Mouse (Mus musculus): Measurements from ENCODE around the gene Trabd2b.

Trabd2b gene

DNA sequence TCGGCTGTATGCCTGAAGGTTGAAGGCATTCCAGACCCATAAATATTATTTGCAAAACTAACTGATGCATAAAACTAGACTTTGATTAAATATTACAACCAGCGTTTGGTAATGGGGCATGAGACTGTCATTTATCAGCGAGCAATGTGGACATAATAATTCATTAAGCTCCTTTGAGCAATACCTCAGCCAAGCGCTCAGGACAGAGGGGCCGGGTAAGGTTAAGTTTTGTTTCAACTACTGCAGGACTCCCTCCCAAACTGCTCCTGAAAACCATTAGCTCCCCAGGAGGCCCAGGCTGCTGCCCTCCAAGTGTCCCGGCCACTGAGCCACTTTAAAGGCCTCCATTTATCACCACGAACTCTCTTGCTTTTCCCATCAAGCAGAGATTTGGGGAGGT is 93.8 kb downstream of the Trabd2b start:
- no peak for DNase-seq

DNA sequence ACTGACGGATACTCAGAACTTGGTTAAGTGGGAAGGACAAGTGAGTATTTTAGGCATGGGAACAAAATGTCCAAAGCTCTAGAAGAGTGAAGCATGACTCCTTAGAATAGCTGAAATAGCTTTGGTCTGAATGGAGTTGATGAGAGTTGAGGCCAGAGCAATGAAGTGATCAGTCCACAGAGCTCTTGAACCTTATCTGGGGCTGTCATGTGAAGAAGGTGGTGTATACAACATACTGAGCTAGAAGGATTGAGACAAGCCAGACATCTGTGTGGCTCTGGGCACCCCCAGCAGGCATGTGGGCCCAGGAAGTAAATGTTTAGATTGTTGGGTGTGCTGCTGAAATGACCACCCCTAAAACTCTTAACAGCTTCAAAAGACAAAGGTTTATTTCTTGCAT is 94.5 kb downstream of the Trabd2b start:
- no peak for DNase-seq

DNA sequence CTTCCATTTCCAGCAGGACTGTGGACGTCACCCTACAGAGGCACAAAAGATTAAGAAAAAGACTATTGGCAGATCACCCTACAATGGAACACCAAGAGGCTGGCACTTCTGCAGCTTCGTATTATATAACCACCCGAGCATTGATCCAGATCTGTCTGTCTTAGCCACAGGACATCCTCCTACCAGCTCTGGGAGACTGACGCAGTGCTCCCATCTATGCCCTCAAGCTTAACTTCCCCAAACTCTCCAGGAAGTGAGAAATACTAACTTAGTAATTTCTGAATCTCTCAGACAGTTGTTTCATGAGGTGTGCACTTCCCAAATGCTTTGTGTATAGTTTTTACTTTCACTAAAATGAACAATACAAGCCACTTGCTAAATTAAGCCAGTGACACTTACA is 95.1 kb downstream of the Trabd2b start:
- no peak for DNase-seq

DNA sequence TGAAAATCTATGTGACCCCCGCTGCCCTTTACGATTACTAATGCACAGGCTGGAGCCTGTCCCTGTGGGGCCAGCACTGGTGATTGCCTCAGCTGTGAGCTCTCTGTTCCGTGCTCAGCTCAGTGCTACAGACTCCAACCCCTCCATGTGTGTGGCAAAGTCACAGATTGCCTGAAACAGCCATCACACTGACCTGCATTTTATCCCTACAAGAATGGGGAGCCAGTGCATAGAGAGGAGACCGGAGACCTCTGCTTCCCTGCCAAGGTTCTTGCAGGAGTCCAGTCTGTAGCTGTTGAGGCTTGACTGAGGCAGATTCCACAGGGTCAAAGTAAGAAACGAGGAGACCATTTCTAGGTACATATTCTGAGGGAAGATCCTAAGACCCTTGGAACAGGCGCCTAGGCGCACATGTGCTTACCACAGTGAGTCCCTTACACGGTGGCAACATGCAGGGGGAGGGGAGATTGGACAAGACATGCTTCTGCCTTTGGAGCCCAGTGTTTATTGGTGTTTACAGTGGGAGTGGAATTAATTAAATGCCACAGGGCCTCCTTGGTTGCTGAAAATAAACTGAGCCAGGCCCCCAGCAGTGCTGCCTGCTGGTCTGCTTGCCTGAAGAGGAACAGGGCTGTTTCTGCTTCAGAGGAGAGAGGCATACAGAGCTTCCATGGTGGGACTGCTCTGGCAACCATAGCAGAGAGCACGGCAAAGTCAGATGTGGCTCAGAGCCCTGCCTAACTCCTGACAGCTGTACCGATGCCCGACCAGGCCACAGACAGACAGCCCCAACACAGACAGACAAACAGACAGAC is 97.9 kb downstream of the Trabd2b start:
- DNase-seq: no peak

DNA sequence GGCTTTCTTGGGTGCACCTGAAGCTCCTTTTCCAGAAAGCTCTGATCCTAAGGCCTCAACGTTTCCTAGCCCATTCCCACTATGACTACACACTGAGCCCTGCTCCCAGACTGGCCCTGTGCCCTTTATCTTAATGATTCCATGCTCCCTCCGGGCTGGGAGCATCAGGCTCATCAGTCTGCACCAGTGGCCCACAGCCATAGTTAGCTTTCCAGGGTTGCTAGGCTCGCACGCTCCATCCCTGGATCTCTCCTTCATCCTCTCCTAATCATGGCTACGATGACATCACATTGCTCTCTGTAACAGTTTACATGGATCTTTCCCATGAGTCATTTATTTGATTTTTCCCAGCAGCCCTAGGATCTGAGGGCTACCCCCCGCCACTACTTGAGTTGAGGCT is 103.1 kb downstream of the Trabd2b start:
- DNase-seq: no peak

DNA sequence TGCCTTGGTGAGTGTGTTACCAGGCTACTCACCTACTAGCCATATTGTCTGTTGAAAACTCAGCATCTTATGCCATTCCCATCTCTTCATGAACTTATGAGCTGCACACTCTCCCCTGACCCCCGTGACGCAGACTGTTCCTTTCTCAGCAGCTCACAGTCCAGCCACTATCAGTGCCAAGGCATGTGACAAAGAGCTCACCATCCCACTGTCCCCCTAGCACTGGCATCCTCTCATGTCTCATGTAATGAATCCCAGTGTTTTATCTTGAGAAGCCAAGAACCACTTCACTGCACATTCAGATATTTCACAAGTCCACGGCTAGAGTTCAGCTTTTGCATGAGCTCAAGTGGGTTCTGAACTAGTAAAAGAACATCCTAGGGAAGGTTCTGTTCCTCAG is 105.1 kb downstream of the Trabd2b start:
- no peak for DNase-seq

DNA sequence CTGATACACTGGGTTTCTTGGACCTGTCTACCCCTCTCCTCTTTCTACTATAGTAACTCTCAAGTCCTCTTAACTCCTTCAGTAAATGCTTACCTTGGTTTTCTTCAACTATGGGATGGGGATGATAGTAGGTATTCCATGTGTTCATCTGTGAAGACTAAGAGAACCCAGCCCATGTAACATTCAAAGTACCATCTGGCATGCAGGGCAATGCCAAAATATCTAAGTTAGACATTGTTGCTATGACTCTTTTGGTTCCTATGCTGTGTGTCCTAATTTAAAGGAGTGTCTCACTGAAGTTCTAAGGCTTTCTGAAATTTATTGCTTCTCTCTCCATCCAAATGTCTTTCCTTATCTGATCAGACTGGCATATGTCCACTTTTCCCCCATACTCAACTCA is 106.6 kb downstream of the Trabd2b start:
- no peak for DNase-seq

DNA sequence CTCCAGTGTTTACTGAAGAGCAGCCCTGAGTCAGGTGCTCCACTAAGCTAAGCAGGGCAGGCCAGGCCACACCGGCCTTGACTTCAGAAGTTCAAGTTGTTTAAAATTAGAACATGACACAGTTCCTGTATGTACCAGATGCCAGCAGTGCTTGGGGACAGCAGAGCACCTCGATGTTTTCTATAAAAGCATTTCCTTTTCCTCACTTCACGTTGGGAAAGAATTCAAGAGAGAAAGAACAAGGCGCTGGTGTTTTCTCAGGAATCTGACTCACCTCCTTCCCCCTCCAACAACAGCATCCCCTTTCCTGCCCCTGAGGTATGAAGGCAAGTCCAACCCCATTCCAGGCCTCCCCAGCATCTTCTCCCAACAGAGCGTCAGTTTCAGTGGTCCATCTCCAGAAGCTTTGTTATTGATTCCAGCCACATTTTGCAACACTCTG is 108.8 kb downstream of the Trabd2b start:
- no peak for DNase-seq

DNA sequence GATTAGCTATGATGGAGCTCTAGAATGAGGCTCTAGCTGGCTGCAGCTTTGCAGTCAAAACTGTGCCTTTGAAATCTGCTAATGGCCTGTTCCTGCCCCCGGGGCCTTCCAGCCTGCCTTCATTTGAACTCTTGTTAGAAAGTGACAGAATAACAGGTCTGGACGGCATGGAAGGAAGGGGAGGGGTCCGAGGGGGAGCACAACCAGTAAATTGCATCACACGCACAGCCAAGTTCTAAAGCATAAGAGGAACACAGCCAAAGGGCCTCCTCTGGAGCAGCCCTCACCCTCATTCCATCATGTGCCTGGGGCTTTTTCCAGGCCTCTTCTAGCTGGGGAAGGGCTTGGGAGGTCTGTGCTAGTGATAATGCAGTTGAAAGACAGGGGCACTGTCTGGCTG is 110.1 kb downstream of the Trabd2b start:
- no peak for DNase-seq

DNA sequence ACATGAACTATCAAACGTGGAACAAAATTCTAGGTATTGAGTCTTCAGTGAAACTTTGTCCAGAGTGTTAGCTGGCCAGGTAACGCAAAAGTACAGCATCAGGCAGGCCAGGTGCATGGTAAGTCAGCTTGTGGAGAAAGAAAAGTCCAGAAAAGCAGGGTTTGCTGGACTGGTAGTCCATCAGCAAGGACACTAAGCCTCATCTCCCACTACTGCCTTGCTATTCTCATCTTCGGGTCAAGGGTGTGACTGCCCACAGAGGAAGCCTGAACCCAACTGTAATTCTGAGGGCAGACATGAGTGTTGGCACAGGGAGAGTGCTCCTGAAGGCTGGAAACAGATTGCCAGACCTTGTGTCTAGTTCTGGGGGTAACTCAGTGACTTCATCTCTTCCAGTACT is 111.5 kb downstream of the Trabd2b start:
- DNase-seq: no peak

DNA sequence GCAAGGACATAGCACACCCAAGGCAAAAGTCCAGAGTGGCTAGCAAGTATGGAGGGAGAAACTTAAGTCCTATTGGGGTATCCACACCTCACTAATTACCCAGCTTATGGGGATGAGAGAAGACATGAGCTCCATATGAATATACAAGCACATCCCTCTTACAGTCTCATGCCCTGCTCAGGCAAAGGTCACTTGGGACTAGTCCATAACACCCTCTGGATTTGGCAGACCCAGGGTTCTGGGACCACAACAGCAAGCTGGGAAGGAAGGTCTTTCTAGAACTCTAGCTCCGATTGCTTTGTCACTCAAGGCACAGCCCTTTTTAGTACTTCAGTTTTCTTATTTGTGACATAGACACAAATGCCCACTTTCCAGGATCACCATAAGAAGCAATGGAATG is 112.0 kb downstream of the Trabd2b start:
- DNase-seq: no peak

DNA sequence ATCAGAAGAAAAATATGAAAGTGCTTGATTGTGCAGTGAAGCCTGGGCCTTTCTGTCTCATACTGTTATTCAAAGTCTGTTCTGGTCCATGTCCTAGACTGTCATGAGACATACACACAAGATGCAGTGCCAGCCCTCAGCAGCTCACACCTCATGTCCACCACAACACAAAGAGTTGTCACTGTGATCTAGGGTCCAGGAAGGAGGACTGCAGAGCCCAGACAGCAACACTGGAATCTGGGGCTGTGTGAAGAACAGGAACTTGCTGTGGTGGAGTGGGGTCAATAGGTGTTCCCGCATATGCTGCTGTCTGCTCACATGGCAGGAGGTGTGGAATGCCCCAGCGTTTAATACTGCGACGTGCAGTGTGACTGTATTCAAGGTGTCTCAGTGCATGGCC is 112.8 kb downstream of the Trabd2b start:
- DNase-seq: no peak

DNA sequence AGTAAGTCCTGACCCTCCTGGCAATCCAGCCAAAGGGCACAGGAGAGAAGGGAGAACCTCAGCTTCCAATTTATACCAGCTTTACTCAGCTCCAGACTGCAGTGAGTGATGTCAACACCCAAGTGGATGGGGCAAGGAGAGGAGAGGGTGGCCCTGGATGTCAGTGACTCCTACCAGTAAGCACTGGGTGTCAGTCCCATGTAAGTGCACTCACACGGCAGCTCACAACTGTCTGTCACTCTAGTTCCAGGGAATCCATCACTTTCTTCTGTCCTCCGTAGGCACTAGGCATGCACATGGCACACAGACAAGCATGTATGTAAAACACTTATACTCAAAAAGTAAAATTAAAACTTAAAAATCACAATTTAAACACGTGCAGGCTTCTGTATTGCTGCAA is 113.4 kb downstream of the Trabd2b start:
- no peak for DNase-seq

DNA sequence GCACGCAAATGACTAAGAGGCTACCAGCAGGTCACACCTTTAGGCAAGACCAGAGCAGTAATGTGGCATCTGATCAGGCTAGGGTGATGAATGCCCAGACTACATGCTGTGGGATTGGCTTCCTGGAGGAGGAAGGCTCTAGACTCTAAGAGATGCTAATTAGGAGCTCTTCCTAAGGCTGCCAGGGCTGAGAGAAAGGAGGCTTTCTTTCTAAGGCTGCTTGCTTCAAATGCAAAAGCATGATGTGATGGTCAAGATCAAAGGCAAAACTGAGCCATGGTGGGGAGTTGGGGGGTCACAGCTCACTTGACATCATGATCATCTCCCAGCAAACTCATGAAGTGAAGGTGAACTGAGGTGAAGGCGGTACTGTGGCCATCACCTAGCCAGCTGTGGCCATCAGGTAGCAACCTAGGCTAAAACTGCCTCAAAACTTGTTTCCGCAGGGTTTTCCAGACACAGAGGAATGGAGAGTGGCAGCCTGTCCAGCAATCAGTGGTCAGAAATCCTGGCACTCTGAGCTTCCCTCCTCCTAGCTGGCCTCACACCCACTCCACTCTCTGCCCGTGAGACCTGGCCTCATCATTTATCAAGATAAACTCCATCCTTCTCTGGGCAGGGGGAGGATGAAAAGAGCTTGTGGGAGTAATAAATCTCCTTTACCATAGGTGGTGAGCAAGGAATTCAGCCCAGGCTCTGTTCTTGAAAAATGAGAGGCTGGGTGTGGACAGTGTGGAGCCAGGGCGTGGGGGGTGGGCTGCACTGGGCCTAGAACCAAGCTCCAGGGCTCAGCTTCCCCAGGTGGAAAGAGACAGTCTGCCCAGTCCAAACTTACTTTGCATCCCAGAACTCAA is 117.0 kb downstream of the Trabd2b start:
- DNase-seq: no peak

DNA sequence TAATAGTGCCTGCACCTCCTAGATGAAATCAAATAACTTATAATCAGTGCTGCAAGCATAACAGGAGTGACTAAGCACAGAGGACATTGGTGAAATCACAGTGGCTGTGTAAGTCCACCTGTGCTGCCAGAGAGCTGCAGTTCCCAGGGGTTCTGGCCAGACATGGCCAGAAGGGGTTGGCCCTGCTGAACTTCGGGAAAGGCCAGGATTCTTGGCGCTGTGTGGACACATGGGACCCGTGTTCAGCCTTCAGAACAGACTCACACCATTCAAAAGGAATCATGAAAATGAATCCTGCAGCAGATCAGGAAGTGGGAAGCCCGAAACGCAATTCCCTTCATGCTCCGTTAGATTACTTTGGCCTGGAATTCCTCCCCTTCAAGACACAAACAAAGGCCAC is 125.1 kb downstream of the Trabd2b start:
- no peak for DNase-seq

DNA sequence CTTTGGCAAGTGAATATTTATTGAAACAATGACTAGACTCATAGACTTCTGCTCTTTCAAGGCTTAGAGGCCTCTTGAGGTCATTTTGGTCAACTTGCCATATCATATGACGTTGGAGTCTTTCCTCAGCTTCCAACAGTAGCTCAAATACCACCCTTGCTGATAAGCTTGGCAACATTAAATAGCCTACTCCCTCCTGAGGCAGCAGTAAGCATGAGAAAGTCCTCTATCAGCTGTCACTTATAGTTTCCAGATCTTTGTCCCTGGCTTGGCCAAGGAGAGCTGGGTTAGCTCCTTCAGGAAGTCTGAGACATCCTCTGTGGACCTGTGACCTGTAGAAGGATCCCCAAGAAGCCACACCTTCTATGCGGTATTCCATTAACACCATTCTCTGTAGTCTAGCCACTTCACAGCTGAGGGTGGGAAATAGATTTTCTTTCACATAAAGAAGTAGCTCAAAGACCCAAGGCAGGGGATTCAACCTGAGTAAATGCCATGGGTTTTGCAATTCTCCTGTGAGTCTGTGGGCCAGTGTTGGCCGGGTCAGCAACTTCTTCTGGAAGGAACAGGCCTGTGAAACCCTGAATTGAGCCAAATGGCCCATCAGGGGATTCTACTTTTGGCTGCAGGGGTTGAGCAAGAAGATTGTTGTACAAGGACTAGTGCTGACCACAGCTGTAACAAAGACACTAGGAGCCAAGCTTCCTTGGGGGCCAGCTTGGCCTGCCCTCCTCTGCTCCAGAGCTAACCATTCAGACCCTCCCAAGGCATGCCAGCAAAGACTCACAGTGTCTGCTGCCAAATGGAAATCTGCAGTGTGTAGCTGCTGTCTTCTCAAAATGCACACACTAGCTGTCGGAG is 127.6 kb downstream of the Trabd2b start:
- no peak for DNase-seq

DNA sequence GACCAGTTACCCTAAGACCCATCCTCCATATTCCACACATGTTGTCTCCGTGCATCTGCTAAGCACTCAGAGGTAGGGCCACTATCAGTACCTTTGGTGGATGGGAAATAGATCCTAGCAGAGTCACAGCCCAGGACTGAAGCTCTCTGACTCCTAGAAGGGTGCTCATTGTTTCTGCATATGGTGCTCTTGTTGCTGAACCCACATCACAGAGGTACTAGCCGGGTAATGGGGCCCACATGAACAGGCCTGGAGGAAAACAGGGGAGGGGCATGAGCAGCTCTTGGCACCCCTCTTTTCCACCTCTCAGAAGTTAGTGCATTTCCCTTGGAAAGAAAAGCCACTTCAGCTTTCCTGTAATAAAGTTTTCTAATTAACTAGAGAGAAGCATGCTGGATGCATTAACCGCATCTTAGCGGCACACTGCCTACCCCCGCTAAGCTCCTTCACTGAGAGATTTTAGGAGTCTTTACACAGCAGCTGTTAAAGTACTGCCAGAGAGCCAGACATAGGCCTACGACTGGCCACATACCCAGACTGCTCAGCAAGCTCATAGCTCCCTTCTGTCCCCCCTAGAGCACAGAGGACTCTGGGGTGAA is 131.0 kb downstream of the Trabd2b start:
- DNase-seq: no peak

DNA sequence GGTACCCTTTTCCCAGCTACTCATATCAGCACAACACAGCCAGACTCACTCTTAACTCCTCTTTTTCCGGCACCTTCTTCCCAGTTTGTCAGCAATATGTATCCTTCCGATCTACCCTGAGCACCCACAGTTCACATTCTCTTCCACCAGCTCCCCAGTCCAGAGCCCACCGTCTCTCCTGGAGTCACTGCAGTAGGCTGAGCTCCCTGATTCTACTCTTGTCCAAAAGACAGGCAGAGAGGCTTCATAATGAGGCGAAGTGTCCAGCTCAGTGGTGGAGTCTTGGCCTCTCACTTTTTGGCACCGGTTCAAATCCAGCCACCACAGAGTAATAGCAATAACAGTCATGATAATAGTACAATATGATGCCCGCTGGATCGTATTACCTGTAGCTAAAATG is 133.5 kb downstream of the Trabd2b start:
- DNase-seq: no peak

DNA sequence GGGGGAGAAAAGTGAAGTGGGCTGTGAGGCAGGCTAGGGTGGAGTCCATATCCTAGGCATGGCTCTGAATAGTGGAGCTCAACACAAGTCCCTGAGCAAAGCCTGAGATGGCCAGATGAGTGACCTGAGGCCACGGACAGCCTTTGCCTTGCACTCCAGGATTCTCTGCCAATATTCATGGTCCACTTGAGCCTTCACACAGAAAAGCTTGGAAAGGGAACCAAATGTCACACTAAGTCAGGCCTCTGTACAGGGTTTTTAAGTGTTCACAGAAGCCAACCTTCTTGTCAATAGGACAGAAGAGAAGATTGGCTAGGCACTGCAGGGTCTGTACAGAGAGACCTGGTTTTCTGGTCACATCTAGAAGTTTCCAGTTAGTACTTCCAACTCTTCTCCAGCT is 134.7 kb downstream of the Trabd2b start:
- DNase-seq: no peak

DNA sequence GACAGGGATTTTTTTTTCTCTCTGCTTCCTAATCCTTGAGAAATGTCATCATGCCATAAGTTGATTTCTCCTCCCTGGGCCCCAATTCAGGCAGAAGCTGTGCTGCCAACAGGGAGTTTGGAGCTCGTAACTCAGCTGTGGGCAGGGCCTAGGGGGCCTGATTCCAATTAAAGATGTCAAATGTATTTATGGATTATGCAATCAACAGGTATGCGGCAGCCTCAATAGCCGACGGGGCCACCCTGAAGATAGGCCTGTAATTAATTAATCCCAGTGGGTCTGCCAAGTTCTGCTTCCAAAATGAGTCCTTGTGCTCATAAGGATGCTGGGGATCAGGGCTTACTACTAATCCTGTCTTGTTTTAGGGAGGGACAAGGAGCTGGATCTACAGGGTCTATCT is 135.6 kb downstream of the Trabd2b start:
- no peak for DNase-seq

DNA sequence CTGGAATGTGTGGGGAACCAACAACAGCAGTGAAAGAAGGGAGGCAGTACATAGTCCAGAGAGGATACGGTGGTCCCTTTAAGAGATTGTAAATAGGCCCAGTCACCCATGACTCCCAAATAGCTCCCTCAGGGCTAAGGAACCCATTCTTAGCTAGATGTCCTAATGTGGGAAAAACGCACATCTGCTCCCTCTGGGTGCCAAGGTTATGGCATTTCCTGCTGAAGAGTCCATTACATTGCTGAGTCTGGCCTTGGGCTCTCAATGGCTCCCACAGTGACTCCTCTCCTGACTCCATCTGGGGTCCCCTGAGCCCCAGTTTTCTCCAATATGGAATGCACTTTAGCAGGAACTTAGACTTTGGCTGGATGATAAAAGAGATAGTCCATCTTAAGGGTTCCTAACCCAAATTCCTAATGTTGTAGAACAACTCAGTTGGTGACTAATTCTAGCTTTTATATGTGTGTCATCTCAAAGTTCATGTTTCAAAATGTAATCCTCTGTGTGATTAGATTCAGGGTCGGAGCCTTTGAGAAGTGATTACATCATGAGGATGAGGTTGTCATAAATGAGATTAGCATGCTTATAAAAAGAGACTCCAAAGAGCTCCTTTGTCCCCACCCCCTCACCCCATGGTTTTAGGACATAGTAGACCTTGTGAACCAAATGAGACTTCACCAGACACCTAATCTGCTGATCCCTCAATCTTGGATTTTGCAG is 139.1 kb downstream of the Trabd2b start:
- no peak for DNase-seq

Data from cerebellum, adult 8-10 months (tissue).